Mouse (Mus musculus) cerebellum, adult 2 months (tissue): ENCODE data around the gene Nr2c1.

Experiments used
- CTCF ChIP-seq: fragments of 200-500 bp; IDR thresholded peaks from 2 replicates; pipeline ENCODE4 v1.5.1; 2011; ENCODE audit warnings: low read depth, mild to moderate bottlenecking, control low read depth, low read length, moderate library complexity, borderline replicate concordance; ENCODE audit not compliant: insufficient read depth
- POLR2A ChIP-seq: fragments of 200-500 bp; IDR thresholded peaks from 2 replicates; pipeline ENCODE4 v1.6.1; 2011; ENCODE audit warnings: low read length, control low read depth, borderline replicate concordance; ENCODE audit not compliant: insufficient read depth

GRCm38 (mm10) chr10:94211725-94212124 is 63.9 kb downstream of the Nr2c1 start:
- TF ChIP-seq CTCF, result no peak
- TF ChIP-seq POLR2A, result no peak
